Mouse (Mus musculus) neural tube, embryonic 14.5 days (tissue): ENCODE data around the gene Ugt1a2. TPM values are rescaled to one million over a fixed set of nuclear protein-coding genes. Genes with fewer than 3 reads are reported as not detected.
"Not testable (repeated sequence)": the region's sequence is repeated elsewhere in the genome, so short reads cannot be mapped to it uniquely, and the experiment has no call there.

Experiments
- ATAC-seq: fragments of 200-750 bp; cut with Nextera tagmentation; 2 replicates; pipeline ENCODE4 v1.8.0; 2017; ENCODE audit warnings: low read depth, mild to moderate bottlenecking, moderate TSS enrichment, moderate library complexity
- H3K27ac ChIP-seq: fragments of 300-500 bp; sonication (generic); 2 replicates; pipeline ENCODE4 v1.5.1; 2014; ENCODE audit warnings: low read depth, mild to moderate bottlenecking, control low read depth, low read length, moderate library complexity, mixed read lengths
- H3K27me3 ChIP-seq: fragments of 300-500 bp; sonication (generic); 2 replicates; pipeline ENCODE4 v1.6.1; 2014; ENCODE audit warnings: low read length; ENCODE audit not compliant: control insufficient read depth, insufficient read depth
- H3K36me3 ChIP-seq: fragments of 300-500 bp; sonication (generic); 2 replicates; pipeline ENCODE4 v1.6.1; 2014; ENCODE audit warnings: low read length, mixed read lengths; ENCODE audit not compliant: control insufficient read depth, insufficient read depth
- H3K4me1 ChIP-seq: fragments of 300-500 bp; sonication (generic); 2 replicates; pipeline ENCODE4 v1.6.1; 2014; ENCODE audit warnings: low read length; ENCODE audit not compliant: control insufficient read depth, insufficient read depth
- H3K4me2 ChIP-seq: fragments of 300-500 bp; sonication (generic); 2 replicates; pipeline ENCODE4 v1.6.1; 2014; ENCODE audit warnings: mild to moderate bottlenecking, low read depth, low read length, control low read depth
- H3K4me3 ChIP-seq: fragments of 300-500 bp; sonication (generic); 2 replicates; pipeline ENCODE4 v1.5.1; 2014; ENCODE audit warnings: low read depth, low read length, control low read depth, mixed read lengths
- H3K9ac ChIP-seq: fragments of 300-500 bp; sonication (generic); replicated peaks from 2 replicates; pipeline ENCODE4 v1.6.1; 2014; ENCODE audit warnings: low read depth, mild to moderate bottlenecking, control low read depth, low read length, mixed read lengths
- H3K9me3 ChIP-seq: fragments of 300-500 bp; sonication (generic); 2 replicates; pipeline ENCODE4 v1.6.1; 2016; ENCODE audit warnings: low read length; ENCODE audit not compliant: control insufficient read depth
- WGBS: fragments of 180-500 bp; shearing (Covaris S2); extraction: QIAGEN DNeasy Blood & Tissue Kit; methylation state at CpG from one replicate; pipeline ENCODE4 v1.1.7; 2014; 5-methylcytosine and 5-hydroxymethylcytosine counted together
- polyA plus RNA-seq: library from polyadenylated mRNA; unstranded; fragments of >200 nt; fragmentation: Nextera tagmentation; extraction: Ambion mirVana; gene quantifications from 2 replicates; pipeline ENCODE4 v1.2.1, GENCODE M21; 2014

The Ugt1a2 gene
- 0.15 TPM in 1 of 2 replicates, not detected in the other for polyA plus RNA-seq

DNA sequence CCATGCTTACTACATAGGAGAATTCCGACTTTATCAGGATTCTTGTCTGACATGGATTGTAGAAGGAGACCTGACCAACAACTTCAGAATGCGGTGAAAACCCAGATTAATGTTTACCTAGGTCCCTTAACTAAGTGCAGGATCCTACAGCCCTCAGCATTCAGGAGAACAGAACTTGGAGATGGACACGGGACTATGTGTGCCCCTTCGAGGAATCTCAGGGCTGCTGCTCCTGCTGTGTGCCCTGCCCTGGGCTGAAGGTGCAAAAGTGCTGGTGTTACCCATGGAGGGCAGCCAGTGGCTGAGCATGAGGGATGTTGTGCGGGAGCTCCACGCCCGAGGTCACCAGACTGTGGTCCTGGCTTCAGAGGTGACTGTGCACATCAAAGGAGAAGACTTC lies at the start of gene Ugt1a2:
Gene Ugt1a2 (plus strand): TSS at position 146 of the 400 bp plus-strand sequence.
- H3K4me2 ChIP-seq = no peak within 1 kb of the TSS
- H3K27ac ChIP-seq = no peak within 1 kb of the TSS
- no peaks in the 10 kb centered on the region for H3K4me1 ChIP-seq
- no peak within 1 kb of the TSS for H3K9ac ChIP-seq
- ATAC-seq = no peak
- H3K9me3 ChIP-seq = 0 out of 2 replicates have a peak, but pooled peaks cover 5% of the 10 kb centered on the region
- WGBS = 81% methylated on average over 7 of the region's 7 CpGs
- H3K4me3 ChIP-seq = no peak within 1 kb of the TSS
- no peaks in the 10 kb centered on the region for H3K36me3 ChIP-seq
- no peaks in the 10 kb centered on the region for H3K27me3 ChIP-seq

DNA sequence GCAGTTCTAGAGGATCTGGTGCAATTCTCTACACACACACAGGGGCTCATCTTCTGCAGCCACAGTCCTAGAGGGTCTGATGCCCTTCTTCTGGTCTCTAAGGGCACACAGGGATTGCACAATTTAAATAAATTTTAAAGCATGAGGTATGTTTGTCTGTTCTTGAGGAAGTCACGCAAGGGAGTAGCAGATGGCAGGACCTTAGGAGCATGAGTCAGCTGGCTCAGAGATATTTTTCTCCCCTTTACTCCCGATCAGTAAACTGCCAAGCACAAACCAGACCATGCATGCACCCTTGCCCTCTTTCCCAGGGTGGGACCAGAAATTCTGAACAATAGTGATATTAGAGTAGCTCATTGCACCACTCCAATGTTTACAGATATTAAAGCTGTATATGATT lies 42.0 kb upstream of the Ugt1a2 start:
- H3K27ac ChIP-seq = no peak overlapping the region
- H3K27me3 ChIP-seq = no peaks in the 10 kb centered on the region
- 87% methylated on average over 2 of the region's 2 CpGs for WGBS
- no peak overlapping the region for H3K4me2 ChIP-seq
- no peak for ATAC-seq
- H3K9ac ChIP-seq = no peak overlapping the region
- no peaks in the 10 kb centered on the region for H3K9me3 ChIP-seq
- H3K4me3 ChIP-seq = no peak overlapping the region
- H3K4me1 ChIP-seq = no peaks in the 10 kb centered on the region
- H3K36me3 ChIP-seq = no peaks in the 10 kb centered on the region

DNA sequence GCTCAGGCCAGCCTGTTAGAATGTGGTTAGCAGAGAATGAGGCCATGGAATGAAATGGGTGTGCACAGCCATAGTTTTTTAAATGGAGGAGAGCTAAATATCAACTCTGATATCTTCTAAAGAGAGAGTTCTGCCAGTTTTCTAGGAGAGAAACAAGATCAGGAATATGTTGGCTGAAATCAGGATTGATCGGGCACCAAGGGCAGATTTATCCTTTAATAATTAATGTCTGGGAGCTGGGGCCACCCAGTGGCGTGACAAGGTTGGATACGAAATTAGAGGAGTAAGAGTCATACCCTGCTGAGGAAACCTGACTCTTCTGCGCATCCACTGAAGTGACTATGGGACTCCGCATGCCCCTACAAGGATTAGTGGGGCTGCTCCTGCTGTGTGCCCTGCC lies 34.7 kb upstream of the Ugt1a2 start, which contains the start of gene Ugt1a5:
Gene Ugt1a5 (plus strand): TSS at position 302 of the 400 bp plus-strand sequence.
- Histone ChIP-seq H3K9me3 (no peaks in the 10 kb centered on the region), H3K4me2 (no peak within 1 kb of the TSS), H3K4me1 (no peaks in the 10 kb centered on the region), H3K36me3 (no peaks in the 10 kb centered on the region), H3K27me3 (no peaks in the 10 kb centered on the region), H3K4me3 (no peak within 1 kb of the TSS), H3K9ac (no peak within 1 kb of the TSS), H3K27ac (no peak within 1 kb of the TSS)
- 81% methylated on average over 5 of the region's 5 CpGs for WGBS
- ATAC-seq = no peak

DNA sequence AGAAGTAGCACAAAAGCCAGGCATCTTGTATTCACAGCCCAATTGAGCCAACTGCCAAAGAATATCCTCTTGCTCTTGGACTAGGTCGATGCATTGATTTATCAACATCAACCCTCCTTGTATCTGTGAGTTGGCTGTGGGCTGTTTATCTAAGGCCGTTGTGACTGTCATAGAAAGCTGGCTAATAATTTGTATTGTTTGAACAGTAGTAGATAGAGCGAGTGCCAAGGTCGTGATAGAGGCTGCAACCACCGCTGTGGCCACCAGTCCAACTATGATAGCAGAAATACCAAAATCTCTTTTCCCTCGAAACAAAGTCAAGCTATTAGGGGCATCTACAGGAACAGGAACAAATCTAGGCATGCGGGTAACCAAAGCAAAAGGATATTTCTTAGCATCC lies 28.2 kb upstream of the Ugt1a2 start:
- not testable (repeated sequence) for H3K4me2 ChIP-seq, H3K4me1 ChIP-seq, ATAC-seq, H3K9ac ChIP-seq, H3K4me3 ChIP-seq, H3K27ac ChIP-seq, H3K27me3 ChIP-seq, H3K36me3 ChIP-seq, H3K9me3 ChIP-seq
- WGBS = 93% methylated on average over 5 of the region's 7 CpGs

DNA sequence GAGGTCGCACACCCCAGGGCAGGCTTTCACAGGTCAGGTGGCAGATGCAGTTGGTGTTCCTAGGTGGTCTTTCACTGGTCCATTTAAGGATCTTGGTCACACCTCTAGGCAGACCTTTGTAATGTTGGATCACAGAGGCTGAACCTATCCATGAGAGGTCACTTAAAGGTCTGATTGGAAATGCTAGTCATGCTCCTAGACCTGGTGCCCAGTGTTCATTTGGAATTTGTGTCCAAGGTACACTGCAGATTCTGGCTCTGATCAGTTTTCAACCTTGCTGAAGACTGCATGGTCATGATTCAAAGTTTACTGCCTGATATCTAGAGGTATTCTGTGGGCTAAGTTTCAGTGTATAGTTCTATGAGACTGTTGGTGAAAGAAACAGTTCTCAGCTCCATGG lies 20.7 kb upstream of the Ugt1a2 start:
- Histone ChIP-seq H3K4me1 (no peaks in the 10 kb centered on the region), H3K4me3 (no peak overlapping the region), H3K9ac (no peak overlapping the region), H3K27me3 (no peaks in the 10 kb centered on the region), H3K4me2 (no peak overlapping the region), H3K27ac (no peak overlapping the region), H3K9me3 (no peaks in the 10 kb centered on the region), H3K36me3 (no peaks in the 10 kb centered on the region)
- WGBS = 85% methylated on average over 1 of the region's 1 CpGs
- no peak for ATAC-seq

DNA sequence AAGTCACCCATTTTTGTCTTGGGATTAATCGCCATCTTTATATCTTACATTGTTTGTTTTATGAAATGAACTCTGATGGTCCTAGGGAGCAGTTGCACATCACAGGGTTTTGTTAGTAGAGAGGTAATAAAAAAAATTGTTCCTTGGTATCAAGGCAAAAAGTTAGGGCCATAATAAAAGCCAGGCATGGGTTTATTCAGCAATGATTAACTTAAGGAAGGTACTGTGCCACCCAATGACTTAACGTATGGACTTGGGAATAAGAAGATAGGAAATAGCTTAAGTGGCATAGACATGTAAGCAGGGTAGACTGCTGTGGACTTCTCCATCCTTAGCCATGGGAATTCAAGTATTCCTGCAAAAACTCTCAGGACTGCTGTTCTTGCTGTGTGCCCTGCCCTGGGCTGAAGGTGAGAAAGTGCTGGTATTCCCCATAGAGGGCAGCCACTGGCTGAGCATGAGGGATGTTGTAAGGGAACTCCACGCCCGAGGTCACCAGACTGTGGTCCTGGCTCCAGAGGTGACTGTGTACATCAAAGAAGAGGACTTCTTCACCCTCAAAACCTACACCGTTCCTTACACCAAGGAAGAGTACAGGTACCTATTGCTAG lies 14.0 kb upstream of the Ugt1a2 start:
- H3K36me3 ChIP-seq = no peaks in the 10 kb centered on the region
- no peak overlapping the region for H3K27ac ChIP-seq
- no peaks in the 10 kb centered on the region for H3K27me3 ChIP-seq
- 92% methylated on average over 5 of the region's 5 CpGs for WGBS
- no peaks in the 10 kb centered on the region for H3K9me3 ChIP-seq
- no peak for ATAC-seq
- H3K4me2 ChIP-seq = no peak overlapping the region
- H3K4me1 ChIP-seq = no peaks in the 10 kb centered on the region
- no peak overlapping the region for H3K4me3 ChIP-seq
- no peak overlapping the region for H3K9ac ChIP-seq

DNA sequence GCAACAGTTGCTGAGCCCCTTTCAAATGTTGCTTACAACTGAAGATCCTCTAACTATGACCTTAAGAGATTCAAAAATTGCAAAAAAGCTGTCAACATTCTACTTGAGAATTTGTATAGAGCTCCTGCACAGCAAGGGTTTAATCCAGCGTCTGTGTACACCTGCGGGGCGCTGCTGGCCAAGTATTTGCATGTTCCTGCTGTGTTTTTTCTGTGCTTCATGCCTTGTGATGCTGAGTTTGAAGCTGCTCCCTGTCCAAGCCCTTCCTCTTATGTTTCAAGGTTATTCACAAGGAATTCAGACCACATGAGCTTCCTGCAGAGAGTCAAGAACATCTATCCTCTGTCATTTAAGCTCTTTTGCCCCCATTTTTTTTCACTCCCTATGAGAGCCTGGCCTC lies 8.3 kb upstream of the Ugt1a2 start:
- Histone ChIP-seq H3K9ac (no peak overlapping the region), H3K27ac (no peak overlapping the region), H3K4me2 (no peak overlapping the region), H3K27me3 (no peaks in the 10 kb centered on the region), H3K4me3 (no peak overlapping the region), H3K9me3 (no peaks in the 10 kb centered on the region), H3K36me3 (no peaks in the 10 kb centered on the region), H3K4me1 (no peaks in the 10 kb centered on the region)
- 75% methylated on average over 3 of the region's 3 CpGs for WGBS
- no peak for ATAC-seq

DNA sequence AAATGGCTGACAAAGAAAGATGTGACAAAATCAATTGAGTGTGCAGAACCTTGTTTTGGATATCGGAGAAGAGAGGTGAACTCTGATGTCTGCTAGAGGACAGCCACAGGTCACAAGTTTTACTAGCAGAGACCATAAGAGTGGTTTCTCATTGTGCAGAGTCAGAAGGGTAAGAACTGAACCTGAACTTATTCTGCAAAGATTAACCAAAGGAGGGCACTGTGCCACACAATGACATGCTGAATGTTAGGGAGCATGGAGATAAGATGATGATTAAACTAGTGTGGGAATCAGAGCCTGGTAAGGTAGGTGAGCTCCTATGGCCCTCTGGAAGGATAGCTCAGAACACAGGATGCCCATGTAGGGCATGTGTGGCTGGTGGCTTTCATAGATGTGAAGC lies 4.7 kb upstream of the Ugt1a2 start:
- H3K27ac ChIP-seq = no peak overlapping the region
- H3K4me2 ChIP-seq = no peak overlapping the region
- no peak overlapping the region for H3K9ac ChIP-seq
- no peaks in the 10 kb centered on the region for H3K9me3 ChIP-seq
- no peak for ATAC-seq
- no peak overlapping the region for H3K4me3 ChIP-seq
- no peaks in the 10 kb centered on the region for H3K36me3 ChIP-seq
- H3K4me1 ChIP-seq = no peaks in the 10 kb centered on the region
- H3K27me3 ChIP-seq = no peaks in the 10 kb centered on the region
- WGBS = 74% methylated on average over 1 of the region's 1 CpGs

DNA sequence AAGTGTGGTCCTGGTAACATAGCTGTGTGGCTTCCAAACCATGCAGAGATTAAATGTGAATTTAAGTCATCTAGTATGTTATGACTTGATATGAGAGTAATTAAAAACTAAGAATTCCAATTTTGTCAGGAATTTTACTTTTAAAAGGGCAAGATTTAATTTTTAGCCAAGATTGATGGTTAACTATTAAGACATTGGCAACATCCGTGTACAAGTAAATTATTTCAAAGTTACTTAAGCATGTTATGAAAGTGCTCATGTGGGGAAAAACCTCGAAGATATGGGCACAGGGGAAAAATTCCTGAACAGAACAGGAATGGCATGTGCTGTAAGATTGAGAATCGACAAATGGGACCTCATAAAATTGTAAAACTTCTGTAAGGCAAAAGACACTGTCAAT lies 3.0 kb upstream of the Ugt1a2 start:
- Histone ChIP-seq H3K27me3 (no peaks in the 10 kb centered on the region), H3K36me3 (no peaks in the 10 kb centered on the region), H3K4me1 (no peaks in the 10 kb centered on the region), H3K9me3 (no peaks in the 10 kb centered on the region), H3K9ac (no peak overlapping the region), H3K4me2 (no peak overlapping the region), H3K4me3 (no peak overlapping the region), H3K27ac (no peak overlapping the region)
- ATAC-seq = no peak
- WGBS = 80% methylated on average over 3 of the region's 3 CpGs
